Mouse (Mus musculus) E14TG2a.4 (cell line): ENCODE data around the gene Pde4d.

Experiments
- CTCF ChIP-seq: conservative IDR thresholded peaks from 2 replicates; pipeline ENCODE4 v1.5.1; 2014; ENCODE audit warnings: low read length
- POU5F1 ChIP-seq: IDR thresholded peaks from 2 replicates; pipeline ENCODE4 v1.6.1; 2014; ENCODE audit warnings: low read length, borderline replicate concordance

DNA sequence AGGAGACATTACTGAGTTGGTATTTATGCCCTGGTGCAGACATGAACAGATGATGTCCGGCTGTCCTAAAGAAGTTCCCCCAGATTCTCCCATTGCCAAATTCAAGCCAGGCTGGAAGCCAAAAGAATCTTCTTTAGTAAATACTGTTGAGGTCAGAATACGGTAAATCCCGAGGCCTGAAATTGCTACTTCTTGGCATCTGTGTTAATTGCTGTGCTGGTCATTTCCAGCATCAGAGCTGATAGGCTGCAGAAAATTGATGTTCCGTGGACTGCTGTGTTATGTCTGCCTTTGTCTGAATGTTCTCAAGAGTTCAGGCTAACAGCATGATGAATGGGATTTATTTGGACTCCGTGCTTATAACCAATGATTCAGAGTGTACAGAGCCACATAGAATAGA, 1127.7 kb downstream of the Pde4d start:
- TF ChIP-seq CTCF (no peak), POU5F1 (no peak)
